Mouse (Mus musculus) midbrain, postnatal 0 days (tissue): ENCODE results near the gene Prr12. TPM values are rescaled to one million over a fixed set of nuclear protein-coding genes. Genes with fewer than 3 reads are reported as not detected.

Experiments used
- ATAC-seq: fragments of 200-750 bp; cut with Nextera tagmentation; 2 replicates; pipeline ENCODE4 v1.8.0; 2017; ENCODE audit warnings: moderate number of reproducible peaks, mild to moderate bottlenecking, moderate TSS enrichment, moderate library complexity; ENCODE audit not compliant: low FRiP score
- DNase-seq: peaks from one replicate; pipeline ENCODE4 v3.0.0-alpha.2; 2015; ENCODE audit warnings: low spot score
- H3K27ac ChIP-seq: fragments of 300-500 bp; sonication (generic); 2 replicates; pipeline ENCODE4 v1.5.1; 2014; ENCODE audit warnings: low read depth, mild to moderate bottlenecking, low read length, mixed read lengths
- H3K27me3 ChIP-seq: fragments of 300-500 bp; sonication (generic); 2 replicates; pipeline ENCODE4 v1.6.1; 2014; ENCODE audit warnings: low read length, control low read depth, mixed read lengths; ENCODE audit not compliant: insufficient read depth
- H3K36me3 ChIP-seq: fragments of 300-500 bp; sonication (generic); 2 replicates; pipeline ENCODE4 v1.6.1; 2014; ENCODE audit warnings: low read length, control low read depth, mixed read lengths; ENCODE audit not compliant: insufficient read depth
- H3K4me1 ChIP-seq: fragments of 300-500 bp; sonication (generic); 2 replicates; pipeline ENCODE4 v1.6.1; 2014; ENCODE audit warnings: mild to moderate bottlenecking, control low read depth, antibody characterized with exemption, low read length, mixed read lengths; ENCODE audit not compliant: insufficient read depth
- H3K4me2 ChIP-seq: fragments of 300-500 bp; sonication (generic); 2 replicates; pipeline ENCODE4 v1.6.1; 2014; ENCODE audit warnings: low read depth, mild to moderate bottlenecking, low read length, mixed read lengths; ENCODE audit not compliant: poor library complexity, severe bottlenecking
- H3K4me3 ChIP-seq: fragments of 300-500 bp; sonication (generic); 2 replicates; pipeline ENCODE4 v1.5.1; 2014; ENCODE audit warnings: low read depth, mild to moderate bottlenecking, low read length, moderate library complexity
- H3K9ac ChIP-seq: fragments of 300-500 bp; sonication (generic); replicated peaks from 2 replicates; pipeline ENCODE4 v1.6.1; 2014; ENCODE audit warnings: mild to moderate bottlenecking, low read length, moderate library complexity, mixed read lengths; ENCODE audit not compliant: poor library complexity, severe bottlenecking
- H3K9me3 ChIP-seq: fragments of 300-500 bp; sonication (generic); 2 replicates; pipeline ENCODE4 v1.6.1; 2016; ENCODE audit warnings: low read length, control low read depth
- CTCF ChIP-seq: IDR thresholded peaks from 2 replicates; pipeline ENCODE4 v1.5.1; 2016; ENCODE audit warnings: antibody characterized with exemption, mild to moderate bottlenecking
- WGBS: fragments of 180-500 bp; shearing (Covaris S2); extraction: QIAGEN DNeasy Blood & Tissue Kit; methylation state at CpG from one replicate; pipeline ENCODE4 v1.1.7; 2014; 5-methylcytosine and 5-hydroxymethylcytosine counted together
- polyA plus RNA-seq: library from polyadenylated mRNA; unstranded; fragments of >200 nt; fragmentation: Nextera tagmentation; extraction: Ambion mirVana; gene quantifications from 2 replicates; pipeline ENCODE4 v1.2.1, GENCODE M21; 2015
- total RNA-seq: library from RNA; depleted of rRNA; stranded (reverse); fragments of >200 nt; gene quantifications from 2 replicates; pipeline ENCODE4 v1.2.3, GENCODE M21; 2014

Gene Prr12
- total and polyA plus RNA-seq, 2 experiments from 2014 or later, result 8.8 to 17.9 TPM

DNA sequence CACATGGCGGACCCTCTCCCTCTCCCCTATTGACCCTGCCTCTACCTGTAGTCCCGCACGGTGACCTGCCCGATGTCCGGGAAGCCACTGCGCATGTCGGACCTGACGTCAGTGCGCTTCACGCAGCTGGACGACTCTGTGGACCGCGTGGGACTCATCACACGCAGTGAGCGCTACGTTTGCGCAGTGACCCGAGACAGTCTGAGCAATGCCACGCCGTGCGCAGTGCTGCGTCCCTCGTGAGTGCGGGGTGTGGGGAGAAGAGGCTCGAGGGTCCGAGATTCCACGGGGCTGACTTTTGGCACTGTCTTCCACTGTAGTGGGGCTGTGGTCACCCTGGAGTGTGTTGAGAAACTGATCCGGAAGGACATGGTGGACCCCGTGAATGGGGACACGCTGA is 23.8 kb upstream of the Prr12 start:
- no peak for TF ChIP-seq CTCF
- DNase-seq (no peak), ATAC-seq (no peak; the same call in 1 of the 2 replicates)
- no peaks in the 10 kb centered on the region for H3K27me3 ChIP-seq
- H3K9ac ChIP-seq, result no peak overlapping the region
- H3K4me2 ChIP-seq, result no peak overlapping the region
- no peaks in the 10 kb centered on the region for H3K9me3 ChIP-seq
- H3K36me3 ChIP-seq, result peaks cover 33% of the 10 kb centered on the region
- no peak overlapping the region for H3K27ac ChIP-seq
- H3K4me3 ChIP-seq, result no peak overlapping the region
- H3K4me1 ChIP-seq, result no peaks in the 10 kb centered on the region
- WGBS, result 89% methylated on average over 29 of the region's 30 CpGs

DNA sequence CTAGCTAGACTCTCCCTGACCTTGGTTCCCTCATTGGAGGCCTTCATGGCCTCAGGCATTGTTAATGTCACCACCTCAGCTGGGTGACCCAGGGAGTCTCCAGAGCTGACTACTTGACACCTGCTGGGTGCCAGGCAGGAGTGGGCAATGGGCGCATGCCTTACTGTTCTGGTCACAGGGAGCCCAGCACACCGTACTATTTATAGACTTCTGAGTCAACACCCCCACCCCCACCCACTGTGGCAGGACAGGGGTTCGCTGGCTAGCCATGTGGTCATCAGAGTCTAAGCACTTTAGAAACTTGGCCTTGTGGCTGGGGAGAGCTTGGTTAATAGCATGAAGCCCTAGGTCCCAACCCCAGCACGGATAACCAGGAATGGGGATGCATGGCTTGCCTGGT is 22.7 kb upstream of the Prr12 start:
- H3K4me3 ChIP-seq, result no peak overlapping the region
- ATAC-seq, result no peak
- no peak overlapping the region for H3K27ac ChIP-seq
- DNase-seq, result no peak
- no peak overlapping the region for H3K9ac ChIP-seq
- no peaks in the 10 kb centered on the region for H3K27me3 ChIP-seq
- no peaks in the 10 kb centered on the region for H3K4me1 ChIP-seq
- WGBS, result 91% methylated on average over 4 of the region's 4 CpGs
- H3K4me2 ChIP-seq, result no peak overlapping the region
- peaks cover 33% of the 10 kb centered on the region for H3K36me3 ChIP-seq
- TF ChIP-seq CTCF, result no peak
- H3K9me3 ChIP-seq, result no peaks in the 10 kb centered on the region

DNA sequence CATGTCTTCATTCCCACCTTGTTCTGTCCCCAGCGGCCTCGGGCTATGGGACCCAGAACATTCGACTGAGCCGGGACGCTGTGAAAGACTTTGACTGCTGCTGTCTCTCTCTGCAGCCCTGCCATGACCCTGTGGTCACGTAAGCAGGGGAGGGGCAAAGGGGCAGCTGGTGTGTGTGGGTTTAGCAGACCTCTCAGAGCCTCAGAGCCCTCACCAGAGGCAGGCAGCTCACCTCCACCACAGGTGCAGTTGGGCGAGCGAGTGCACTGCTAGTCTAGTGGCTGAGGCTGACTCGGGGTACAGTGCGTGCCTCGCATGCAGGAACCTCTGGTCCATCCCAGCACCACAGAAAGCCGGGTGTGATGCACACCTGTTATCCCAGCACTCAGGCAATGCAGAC is 21.3 kb upstream of the Prr12 start:
- H3K27me3 ChIP-seq, result no peaks in the 10 kb centered on the region
- TF ChIP-seq CTCF, result no peak
- H3K4me2 ChIP-seq, result no peak overlapping the region
- DNase-seq (no peak), ATAC-seq (no peak)
- peaks cover 33% of the 10 kb centered on the region for H3K36me3 ChIP-seq
- WGBS, result 92% methylated on average over 12 of the region's 12 CpGs
- no peaks in the 10 kb centered on the region for H3K4me1 ChIP-seq
- no peak overlapping the region for H3K4me3 ChIP-seq
- no peak overlapping the region for H3K9ac ChIP-seq
- no peaks in the 10 kb centered on the region for H3K9me3 ChIP-seq
- H3K27ac ChIP-seq, result no peak overlapping the region

DNA sequence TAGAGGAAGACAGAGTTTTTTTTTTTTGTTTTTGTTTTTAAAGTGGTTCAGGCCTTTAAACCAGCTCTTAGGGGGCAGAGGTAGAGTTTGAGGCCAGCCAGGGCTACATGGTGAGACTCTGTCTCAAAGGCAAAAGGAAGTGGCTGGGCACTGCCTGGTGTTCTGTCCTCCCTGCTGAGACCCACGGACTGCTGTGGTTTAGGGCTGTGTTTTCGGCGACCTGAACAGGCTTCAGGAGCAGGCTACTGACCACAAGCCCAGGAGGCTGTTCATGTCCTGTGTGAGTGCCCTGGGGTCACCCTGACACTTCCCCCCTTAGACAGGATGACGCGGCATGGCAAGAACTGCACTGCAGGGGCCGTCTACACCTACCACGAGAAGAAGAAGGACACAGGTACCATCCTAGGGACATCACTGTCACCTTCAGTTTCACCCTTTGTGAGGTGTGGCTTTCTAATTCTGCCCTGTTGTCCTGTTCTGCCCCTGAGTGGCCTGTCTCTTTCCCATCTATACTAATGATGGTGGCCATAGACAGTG is 20.6 kb upstream of the Prr12 start:
- H3K9ac ChIP-seq, result no peak overlapping the region
- DNase-seq (no peak), ATAC-seq (no peak)
- 80% methylated on average over 7 of the region's 7 CpGs for WGBS
- no peaks in the 10 kb centered on the region for H3K27me3 ChIP-seq
- H3K36me3 ChIP-seq, result peaks cover 33% of the 10 kb centered on the region
- H3K4me1 ChIP-seq, result no peaks in the 10 kb centered on the region
- H3K4me2 ChIP-seq, result no peak overlapping the region
- H3K4me3 ChIP-seq, result no peak overlapping the region
- no peaks in the 10 kb centered on the region for H3K9me3 ChIP-seq
- TF ChIP-seq CTCF, result no peak
- H3K27ac ChIP-seq, result no peak overlapping the region

GRCm38 (mm10) chr7:45072230-45072629 is 19.5 kb upstream of the Prr12 start:
- DNase-seq (no peak), ATAC-seq (no peak)
- WGBS, result 77% methylated on average over 2 of the region's 2 CpGs

DNA sequence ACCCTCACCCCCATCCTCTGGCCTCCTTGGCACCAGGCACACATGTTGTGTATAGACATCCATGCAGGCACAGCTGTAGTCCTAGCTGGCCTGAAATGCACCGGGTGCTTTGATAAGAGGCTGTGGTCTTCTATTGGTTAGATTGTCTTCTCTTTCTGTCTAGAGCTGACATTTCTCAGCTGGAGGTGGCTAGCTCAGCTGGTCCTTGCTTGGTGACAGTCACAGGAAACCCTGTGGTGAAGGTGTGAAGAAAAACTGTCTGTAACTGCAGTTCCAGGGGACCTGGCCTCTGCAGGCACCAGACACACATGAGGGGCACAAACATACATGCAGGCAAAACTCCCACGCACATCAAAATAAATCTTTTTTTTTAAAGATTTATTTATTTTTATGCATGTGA is 17.0 kb upstream of the Prr12 start:
- Histone ChIP-seq H3K27me3 (no peaks in the 10 kb centered on the region), H3K4me3 (no peak overlapping the region), H3K9me3 (no peaks in the 10 kb centered on the region), H3K4me2 (no peak overlapping the region), H3K27ac (no peak overlapping the region), H3K4me1 (no peaks in the 10 kb centered on the region), H3K36me3 (peaks cover 13% of the 10 kb centered on the region), H3K9ac (no peak overlapping the region)
- ATAC-seq (no peak), DNase-seq (no peak)
- no peak for TF ChIP-seq CTCF
- 90% methylated on average over 2 of the region's 2 CpGs for WGBS

More at GRCm38 (mm10) chr7:45072230-45072629, 19.5 kb upstream of the Prr12 start:
- no peak overlapping the region for H3K9ac ChIP-seq
- no peak overlapping the region for H3K4me2 ChIP-seq
- H3K4me3 ChIP-seq, result no peak overlapping the region
- no peaks in the 10 kb centered on the region for H3K9me3 ChIP-seq
- peak; percentile 60 for TF ChIP-seq CTCF
- peaks cover 30% of the 10 kb centered on the region for H3K36me3 ChIP-seq
- no peaks in the 10 kb centered on the region for H3K4me1 ChIP-seq
- H3K27ac ChIP-seq, result no peak overlapping the region
- no peaks in the 10 kb centered on the region for H3K27me3 ChIP-seq
